Mouse (Mus musculus) testis, postnatal 10 days (tissue): ENCODE data around the gene Olfr123.

Experiments used
- DNase-seq: peaks from one replicate; pipeline ENCODE4 v3.0.0; 2021; ENCODE audit warnings: low spot score

Gene Olfr123

DNA sequence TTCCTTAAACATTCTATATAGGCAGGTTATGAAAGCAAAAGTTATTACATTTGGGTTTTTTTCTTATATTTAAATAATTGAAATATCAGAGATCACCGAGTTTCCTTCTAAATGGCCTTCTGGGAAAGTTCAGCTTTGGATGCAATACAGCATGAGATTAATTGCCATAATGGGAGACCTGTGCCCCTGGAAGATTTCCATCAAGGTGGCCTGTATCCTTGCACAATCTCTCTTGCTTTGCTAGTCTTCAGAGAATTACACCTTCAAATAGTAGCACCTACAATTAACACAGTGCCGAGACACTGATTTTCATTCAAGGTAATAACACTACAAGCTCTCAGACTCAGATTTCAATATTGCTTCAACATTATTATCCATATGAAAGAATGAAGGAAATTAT lies at the start of gene Olfr123:
TSS of gene Olfr123 (plus strand) at position 301 of the 400 bp plus-strand sequence.
- no peak for DNase-seq

DNA sequence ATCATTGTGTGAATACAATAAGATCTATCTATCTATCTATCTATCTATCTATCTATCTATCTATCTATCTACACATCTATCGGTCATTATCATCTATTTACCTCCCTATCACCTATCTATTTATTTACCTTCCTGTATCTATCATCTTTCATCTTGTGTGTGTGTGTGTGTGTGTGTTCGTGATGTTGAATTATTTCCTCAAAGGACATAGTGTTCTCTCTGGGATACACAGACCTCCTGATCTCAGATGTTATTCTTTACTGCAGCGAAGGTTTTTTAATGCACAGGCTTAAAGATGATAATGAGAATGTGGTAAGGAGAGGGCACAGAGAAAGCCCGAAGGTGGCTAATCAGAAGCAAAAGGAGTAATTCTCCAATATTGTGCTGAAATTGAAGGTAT lies 25.0 kb upstream of the Olfr123 start, which contains the start of gene Olfr122:
TSS of gene Olfr122 (plus strand) at position 301 of the 400 bp plus-strand sequence.
- DNase-seq = no peak

DNA sequence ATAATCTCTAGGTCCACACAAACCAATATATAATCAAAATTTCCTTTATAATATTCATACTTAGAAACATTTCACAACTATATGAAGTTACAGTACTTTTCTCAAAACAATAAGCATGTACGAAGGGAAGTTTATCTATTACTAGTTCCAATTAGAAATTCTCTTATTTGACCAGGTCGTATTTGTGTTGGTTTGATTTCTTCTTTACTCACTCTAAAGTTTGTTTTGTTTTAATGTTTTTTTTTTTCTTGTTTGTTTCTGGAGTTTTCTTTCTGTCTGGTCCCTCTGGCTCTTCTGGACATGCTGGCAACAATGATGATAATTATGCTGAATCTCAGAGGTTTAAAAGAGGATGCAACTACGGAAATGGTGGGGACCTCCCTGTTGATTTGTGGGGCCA lies 6.3 kb downstream of the Olfr123 start, which contains the start of gene Olfr124:
TSS of gene Olfr124 (plus strand) at position 301 of the 400 bp plus-strand sequence.
- DNase-seq = no peak

DNA sequence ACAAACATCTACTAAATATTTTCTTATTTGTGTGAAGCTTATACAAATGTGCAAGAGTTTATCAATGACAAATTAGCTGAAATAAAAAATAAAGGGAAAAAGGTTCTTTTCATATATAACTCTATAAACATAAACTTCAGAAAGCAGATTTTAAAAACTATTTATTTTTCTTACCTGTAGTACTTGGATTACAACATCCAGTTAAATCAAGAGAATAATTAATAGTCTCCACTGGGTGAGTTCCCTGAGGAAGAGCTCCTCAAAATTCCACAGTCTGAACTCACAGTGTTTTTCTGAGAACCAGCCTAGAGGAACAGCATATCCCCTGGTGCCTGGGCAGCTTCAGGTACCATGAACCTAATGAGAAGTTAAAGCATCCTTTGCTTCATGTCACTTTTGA lies 39.3 kb downstream of the Olfr123 start, which contains the start of gene Olfr125:
TSS of gene Olfr125 (plus strand) at position 301 of the 400 bp plus-strand sequence.
- no peak for DNase-seq

DNA sequence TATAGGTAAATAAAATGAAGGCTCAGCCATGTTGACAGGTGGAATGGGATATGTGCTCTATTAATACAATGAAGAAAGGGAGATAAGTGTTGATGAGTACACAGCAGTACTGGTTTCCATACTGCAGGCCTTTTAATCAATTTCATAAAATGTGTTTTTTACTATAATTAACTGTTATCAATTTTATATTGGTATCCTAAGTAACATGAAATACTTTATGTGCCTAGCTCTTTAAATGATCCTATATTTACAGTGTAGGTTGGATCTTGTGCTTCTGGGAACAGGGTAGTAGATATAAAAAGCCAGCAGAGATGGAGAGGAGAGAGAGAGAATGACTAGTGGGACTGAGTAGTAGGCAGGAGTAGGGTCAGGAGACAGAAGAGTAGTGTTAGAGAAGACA lies 53.9 kb downstream of the Olfr123 start, which contains the start of gene Olfr126:
TSS of gene Olfr126 (plus strand) at position 301 of the 400 bp plus-strand sequence.
- DNase-seq = no peak
